Mouse (Mus musculus) CH12.LX (cell line): ENCODE data around the gene Copg2.

Experiments used
- BHLHE40 ChIP-seq: IDR thresholded peaks from 2 replicates; pipeline ENCODE4 v1.6.1; 2011; ENCODE audit warnings: mild to moderate bottlenecking, low read depth, low read length, improper control_type of control experiment
- CHD2 ChIP-seq: IDR thresholded peaks from 2 replicates; pipeline ENCODE4 v1.6.1; 2011; ENCODE audit warnings: low read length, improper control_type of control experiment
- CTCF ChIP-seq, 2 experiments: IDR thresholded peaks in 1 of 2; conservative IDR thresholded peaks in 1 of 2; 2 replicates each; pipeline ENCODE4 v1.5.1; 2011 to 2012; ENCODE audit warnings: low read depth in 2 of 2, low read length in 2 of 2, improper control_type of control experiment in 1 of 2, inconsistent platforms in 1 of 2, mild to moderate bottlenecking in 1 of 2, moderate library complexity in 1 of 2
- ELF1 ChIP-seq: IDR thresholded peaks from 2 replicates; pipeline ENCODE4 v1.6.1; 2014; ENCODE audit warnings: low read depth, mild to moderate bottlenecking, inconsistent platforms, low read length, improper control_type of control experiment
- IRF4 ChIP-seq: IDR thresholded peaks from 2 replicates; pipeline ENCODE4 v1.6.1; 2014; ENCODE audit warnings: low read depth, mild to moderate bottlenecking, inconsistent platforms, low read length, improper control_type of control experiment
- KAT2A ChIP-seq: IDR thresholded peaks from 2 replicates; pipeline ENCODE4 v1.6.1; 2012; ENCODE audit warnings: low read length, improper control_type of control experiment, inconsistent platforms; ENCODE audit not compliant: insufficient replicate concordance
- POLR2A ChIP-seq: IDR thresholded peaks from 2 replicates; pipeline ENCODE4 v1.6.1; 2011; ENCODE audit warnings: low read depth, mild to moderate bottlenecking, improper control_type of control experiment, low read length
- ZNF384 ChIP-seq: IDR thresholded peaks from 2 replicates; pipeline ENCODE4 v1.6.1; 2012; ENCODE audit warnings: low read depth, low read length, improper control_type of control experiment, inconsistent platforms

- TF ChIP-seq KAT2A = no peak
- no peak for TF ChIP-seq ELF1
- TF ChIP-seq POLR2A = no peak
- TF ChIP-seq BHLHE40 = no peak
- no peak for TF ChIP-seq CHD2
- TF ChIP-seq IRF4 = no peak
- no peak for TF ChIP-seq CTCF (conservative IDR thresholded peaks at IDR 0.05 in 1 of 2, IDR thresholded peaks at IDR 0.05 in 1 of 2; ENCODE audit: low read depth in 2 of 2, low read length in 2 of 2)
- TF ChIP-seq ZNF384 = no peak
Observed at GRCm38 (mm10) chr6:30904033-30904432, 7.4 kb upstream of the Copg2 start.
